Mouse (Mus musculus) heart, postnatal 10 days (tissue): ENCODE results near the gene Qsox2. TPM values are rescaled to one million over a fixed set of nuclear protein-coding genes. Genes with fewer than 3 reads are reported as not detected.

Experiments used
- DNase-seq, 2 experiments: peaks; one replicate each; pipeline ENCODE4 v3.0.0; 2021
- intact Hi-C: fragments of 180-260 bp; cut with DNase I; formaldehyde crosslinking; loops from one replicate; pipeline ENCODE4 v1.15.1; 2025
- total RNA-seq, 2 experiments: library from RNA; stranded (reverse); gene quantifications; 2 replicates each; pipeline ENCODE4 v1.2.3; 2021

The Qsox2 gene
- total RNA-seq, 2 experiments from 2014 or later, result 11.8 to 12.8 TPM

- DNase-seq, result no peak
- intact Hi-C loops, result no loop called here
These were observed 66.9 kb downstream of the Qsox2 start for GRCm38 (mm10) chr2:26170376-26170775.

GRCm38 (mm10) chr2:26168843-26169579 is 68.3 kb downstream of the Qsox2 start:
- DNase-seq, result no peak
- intact Hi-C loops, result no loop called here

- intact Hi-C loops, result no loop called here
- no peak for DNase-seq
These were observed 70.4 kb downstream of the Qsox2 start for GRCm38 (mm10) chr2:26166890-26167289.

Other genes with a start within 250 kb of the Qsox2 start
- 10 to 100 TPM; 71.6 to 76.9 TPM for gene Ubac1, start 215.8 kb downstream of the Qsox2 start, total RNA-seq
- gene Nacc2, start 114.3 kb downstream of the Qsox2 start, total RNA-seq, result 10 to 100 TPM; 12.2 to 15.9 TPM
- not detected for gene Lhx3, start 29.2 kb downstream of the Qsox2 start, total RNA-seq
- under 1 TPM; 0.05 to 0.22 TPM for gene Ccdc187, start 57.0 kb upstream of the Qsox2 start, total RNA-seq
- 100 to 1,000 TPM; 168 to 234 TPM for gene Gpsm1, start 78.0 kb upstream of the Qsox2 start, total RNA-seq
- gene Dnlz, start 114.6 kb upstream of the Qsox2 start, total RNA-seq, result 10 to 100 TPM; 14.8 to 16.3 TPM
- 1 to 10 TPM; 1.2 to 1.3 TPM for gene Card9, start 123.4 kb upstream of the Qsox2 start, total RNA-seq
- gene Snapc4, start 143.1 kb upstream of the Qsox2 start, total RNA-seq, result 10 to 100 TPM; 13.0 to 15.5 TPM
- gene Entr1, start 151.8 kb upstream of the Qsox2 start, total RNA-seq, result 10 to 100 TPM; 58.5 to 58.8 TPM
- gene Pmpca, start 151.8 kb upstream of the Qsox2 start, total RNA-seq, result 100 to 1,000 TPM; 116 to 130 TPM
- 10 to 100 TPM; 15.3 to 17.1 TPM for gene Inpp5e, start 171.7 kb upstream of the Qsox2 start, total RNA-seq
- 10 to 100 TPM; 38.2 to 45.5 TPM for gene Sec16a, start 207.7 kb upstream of the Qsox2 start, total RNA-seq